Mouse (Mus musculus) kidney, adult 18-20 months (tissue): ENCODE measurements at regions not wholly inside any gene's neighbourhood (a gene's known extent, or its start where the extent isn't known, plus 50 kb on each side); places are given as distances from the start of the nearest gene placed in this dataset.

Source experiments
- DNase-seq: peaks from one replicate; pipeline ENCODE4 v3.0.0; 2021

GRCm38 (mm10) chr7:71193131-71193530 lies 158.2 kb downstream of the Gm10295 start:
- peak; percentile 71 for DNase-seq

DNA sequence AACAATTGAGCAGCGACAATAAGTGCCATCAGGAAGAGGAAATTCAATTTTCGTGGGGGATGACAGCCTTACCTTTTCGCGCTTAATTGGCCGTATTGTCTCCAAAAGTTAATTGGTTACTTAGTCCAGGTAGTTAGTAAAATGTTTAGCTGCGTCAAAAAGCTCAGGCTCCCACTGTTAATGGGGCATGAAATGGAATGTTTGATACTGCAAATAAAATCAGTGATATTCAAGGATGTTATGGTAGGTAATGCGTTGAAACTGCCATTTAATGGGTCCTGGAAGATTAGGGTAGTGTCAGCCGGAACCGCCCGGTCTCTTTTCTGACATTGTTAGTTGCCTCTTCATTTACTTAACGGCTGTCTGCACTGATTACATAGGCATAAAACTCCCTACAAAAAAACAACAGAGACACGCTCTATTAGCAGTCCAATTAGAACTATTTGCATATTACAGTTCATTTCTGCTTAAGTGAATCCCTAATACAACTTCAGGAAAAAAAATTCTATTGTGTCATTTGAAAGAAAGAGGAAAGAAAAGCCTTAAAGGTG lies 161.0 kb downstream of the Gm10295 start:
- DNase-seq = peak; percentile 14

- DNase-seq = no peak
Measured at GRCm38 (mm10) chr7:71189757-71190156, 161.5 kb downstream of the Gm10295 start.

DNA sequence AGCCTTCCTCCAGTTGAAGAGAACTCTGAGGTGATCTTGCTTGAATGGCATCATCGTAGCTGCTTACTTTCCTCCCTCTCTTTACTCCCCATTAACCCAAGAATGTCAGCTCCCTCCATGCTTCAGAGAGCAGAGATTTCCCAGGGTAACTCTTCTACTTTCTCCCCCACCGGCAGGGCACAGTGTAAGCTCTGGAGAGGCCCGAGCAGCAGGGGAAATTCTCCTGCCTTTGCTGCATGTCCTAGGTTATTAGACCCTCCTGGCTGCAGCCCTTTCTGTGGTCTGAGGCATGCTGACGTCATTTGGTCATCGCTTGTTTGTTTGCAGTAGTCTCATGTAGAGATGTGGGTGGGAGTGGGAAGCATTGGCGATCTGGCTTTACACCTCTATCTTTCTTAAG lies 163.2 kb downstream of the Gm10295 start:
- DNase-seq = peak; percentile 14

GRCm38 (mm10) chr7:71174871-71175270 lies 176.4 kb downstream of the Gm10295 start:
- DNase-seq = no peak

GRCm38 (mm10) chr7:71139068-71139467 lies 212.2 kb downstream of the Gm10295 start:
- peak; percentile 18 for DNase-seq

DNA sequence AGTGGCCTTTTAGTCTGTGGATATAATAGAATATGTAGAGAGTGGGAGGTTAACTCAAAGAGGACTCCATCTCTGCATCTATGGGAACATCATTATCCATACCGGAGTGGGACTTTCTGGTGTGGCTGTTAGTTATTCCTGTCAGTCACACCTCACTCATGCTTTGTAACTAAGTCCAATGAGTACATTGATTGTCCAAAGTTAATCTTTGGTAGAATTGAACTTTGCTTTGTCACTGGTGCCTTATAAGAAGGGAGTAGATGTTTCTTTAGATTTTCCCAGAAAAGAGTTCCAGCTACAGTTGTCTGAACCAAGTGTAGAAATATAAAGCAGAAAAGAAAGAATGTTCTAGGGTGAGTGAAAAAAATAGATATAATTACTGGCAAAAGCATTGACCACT lies 221.3 kb downstream of the Gm10295 start:
- no peak for DNase-seq

- no peak for DNase-seq
Measured at GRCm38 (mm10) chr7:71128928-71129327, 222.4 kb downstream of the Gm10295 start.

- no peak for DNase-seq
Measured at GRCm38 (mm10) chr7:71121453-71121852, 229.8 kb downstream of the Gm10295 start.

DNA sequence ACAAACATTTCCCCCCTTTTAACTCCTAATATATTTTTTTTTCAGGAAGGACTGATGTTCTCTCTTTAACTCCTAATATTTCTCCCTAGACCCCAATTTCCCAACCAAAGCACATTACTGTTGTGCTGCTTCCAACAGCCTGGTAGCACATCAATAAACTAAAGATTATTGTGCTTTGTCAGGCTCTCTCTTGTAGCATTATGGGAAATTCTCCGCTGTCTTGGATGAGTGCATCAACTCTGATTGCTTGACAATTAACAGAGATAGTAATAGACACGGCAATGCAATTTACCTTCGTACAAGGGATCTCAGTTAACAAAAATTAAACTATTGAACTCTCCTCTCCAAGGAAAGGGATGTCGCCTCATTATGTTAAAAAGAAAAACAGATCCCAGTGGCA lies 230.3 kb downstream of the Gm10295 start:
- DNase-seq = no peak

GRCm38 (mm10) chr7:71119987-71120386 lies 231.3 kb downstream of the Gm10295 start:
- DNase-seq = peak; percentile 23

DNA sequence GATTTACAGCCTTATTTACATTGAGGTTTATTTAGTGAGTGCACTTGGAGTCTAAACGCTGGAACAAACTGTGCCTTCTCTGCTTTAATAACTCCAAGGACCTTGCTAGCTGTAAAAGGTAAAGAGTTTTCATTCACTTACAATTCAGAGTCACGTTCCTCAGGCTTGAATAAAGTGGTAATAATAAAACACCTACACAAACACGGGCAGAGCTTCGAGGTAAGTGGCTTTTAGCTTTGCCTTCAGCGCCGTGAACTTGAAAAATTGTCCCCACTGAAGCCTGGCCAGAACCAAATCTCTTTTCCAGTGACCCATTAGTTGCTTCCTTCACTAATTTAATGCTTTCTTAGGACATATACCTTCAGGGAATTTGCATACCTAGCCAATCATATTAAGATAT lies 244.2 kb downstream of the Gm10295 start:
- DNase-seq = peak; percentile 11

DNA sequence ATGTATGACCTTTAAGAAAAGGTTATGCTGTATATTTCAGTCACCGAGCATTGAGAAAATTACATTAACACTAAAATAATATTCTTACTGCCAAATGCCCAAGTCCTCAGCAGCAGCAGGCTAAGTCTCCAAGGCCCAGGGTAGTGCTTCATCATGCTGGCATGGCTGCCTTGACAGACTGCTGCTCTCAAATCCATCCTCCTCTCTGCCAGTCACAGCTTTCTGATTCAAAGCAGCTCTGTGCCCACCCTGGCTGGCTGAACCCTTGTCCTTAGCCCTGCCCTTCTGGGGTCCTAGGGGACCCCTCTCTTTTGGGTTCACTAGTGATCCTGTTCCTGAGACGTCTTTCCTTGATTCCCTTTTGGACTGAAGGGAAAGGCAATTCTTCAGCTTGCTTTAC lies 251.0 kb downstream of the Gm10295 start:
- no peak for DNase-seq

DNA sequence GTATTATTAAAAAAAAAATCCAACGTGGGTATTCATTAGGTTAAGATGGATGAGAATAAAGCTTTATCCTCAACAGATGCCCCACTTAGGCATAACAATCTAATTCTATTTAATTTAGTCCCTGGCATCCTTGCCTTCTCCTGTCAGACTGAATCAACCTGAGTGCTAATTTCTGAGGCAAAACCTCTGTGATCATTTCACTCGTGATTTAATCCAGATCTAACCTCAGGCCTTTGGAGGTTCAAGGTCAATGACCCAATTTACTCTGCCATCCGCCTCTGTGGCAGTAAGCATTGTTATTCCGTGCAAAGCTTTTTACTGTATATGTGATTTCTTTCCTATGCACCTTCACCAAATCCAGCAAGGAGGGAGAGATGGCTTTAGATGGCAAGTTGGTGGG lies 253.0 kb downstream of the Gm10295 start:
- DNase-seq = no peak

GRCm38 (mm10) chr7:71093301-71093939 lies 257.9 kb downstream of the Gm10295 start:
- no peak for DNase-seq

- DNase-seq = no peak
Measured at GRCm38 (mm10) chr7:71092825-71093224, 258.5 kb downstream of the Gm10295 start.

GRCm38 (mm10) chr7:71092301-71092700 lies 259.0 kb downstream of the Gm10295 start:
- DNase-seq = peak; percentile 16

GRCm38 (mm10) chr7:71064446-71065391 lies 286.6 kb downstream of the Gm10295 start:
- no peak for DNase-seq

- no peak for DNase-seq
Measured at GRCm38 (mm10) chr7:71050825-71051224, 300.5 kb downstream of the Gm10295 start.

DNA sequence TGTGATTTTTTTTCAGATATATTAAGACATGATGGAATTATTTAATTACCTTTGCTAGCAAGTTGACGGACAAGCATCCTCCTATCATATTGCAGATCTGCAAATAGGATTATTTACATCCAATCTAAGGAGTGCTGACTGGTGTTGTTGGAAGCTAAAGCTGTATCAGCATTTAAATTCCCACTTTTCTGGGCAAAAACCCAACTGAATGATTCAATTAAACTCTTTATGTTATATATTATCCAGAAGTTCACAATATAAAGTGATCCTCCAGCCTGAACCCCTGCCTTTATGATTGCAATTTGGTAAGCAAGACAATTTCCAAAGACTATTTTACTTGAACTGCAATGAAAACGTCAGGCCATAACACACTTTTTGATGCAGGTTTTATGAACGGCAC lies 304.1 kb downstream of the Gm10295 start:
- DNase-seq = no peak

DNA sequence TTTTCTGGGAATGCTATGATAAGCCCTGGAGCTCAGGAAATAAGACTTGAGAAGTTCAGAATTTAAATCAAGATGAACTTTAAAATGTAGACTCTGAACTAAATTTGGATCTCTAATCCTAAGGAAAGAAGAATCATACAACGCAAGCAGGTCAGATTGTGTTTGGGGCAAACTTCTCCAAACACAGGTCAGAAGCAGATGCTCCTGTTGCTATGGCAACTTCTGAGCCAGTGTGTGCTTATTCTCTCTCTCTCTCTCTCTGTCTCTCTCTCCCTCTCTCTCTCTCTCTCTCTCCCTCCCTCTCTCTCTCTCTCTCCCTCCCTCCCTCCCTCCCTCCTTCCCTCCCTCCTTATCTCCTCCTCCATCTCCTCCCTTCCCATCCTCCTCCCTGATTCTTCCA lies 304.7 kb downstream of the Gm10295 start:
- no peak for DNase-seq

GRCm38 (mm10) chr7:71043789-71044188 lies 307.5 kb downstream of the Gm10295 start:
- no peak for DNase-seq

GRCm38 (mm10) chr7:71043128-71043527 lies 308.2 kb downstream of the Gm10295 start:
- no peak for DNase-seq

- DNase-seq = no peak
Measured at GRCm38 (mm10) chr7:71041388-71041787, 309.9 kb downstream of the Gm10295 start.
